Mouse (Mus musculus) kidney, embryonic 16.5 days (tissue): ENCODE results near the gene Pard3b. TPM values are rescaled to one million over a fixed set of nuclear protein-coding genes. Genes with fewer than 3 reads are reported as not detected.

ENCODE experiments used
- ATAC-seq: fragments of 200-750 bp; cut with Nextera tagmentation; 2 replicates; pipeline ENCODE4 v1.8.0; 2017; ENCODE audit warnings: moderate TSS enrichment; ENCODE audit not compliant: low FRiP score, low TSS enrichment
- H3K27ac ChIP-seq: fragments of 300-500 bp; sonication (generic); 2 replicates; pipeline ENCODE4 v1.5.1; 2014; ENCODE audit warnings: low read length
- H3K27me3 ChIP-seq: fragments of 300-500 bp; sonication (generic); 2 replicates; pipeline ENCODE4 v1.6.1; 2014; ENCODE audit warnings: low read length, control low read depth, mixed read lengths; ENCODE audit not compliant: insufficient read depth
- H3K36me3 ChIP-seq: fragments of 300-500 bp; sonication (generic); 2 replicates; pipeline ENCODE4 v1.6.1; 2014; ENCODE audit warnings: low read length, control low read depth, mixed read lengths; ENCODE audit not compliant: insufficient read depth
- H3K4me1 ChIP-seq: fragments of 300-500 bp; sonication (generic); 2 replicates; pipeline ENCODE4 v1.6.1; 2014; ENCODE audit warnings: low read length, control low read depth, mixed read lengths; ENCODE audit not compliant: insufficient read depth
- H3K4me2 ChIP-seq: fragments of 300-500 bp; sonication (generic); replicated peaks from 2 replicates; pipeline ENCODE4 v1.6.1; 2014; ENCODE audit warnings: low read depth, low read length
- H3K4me3 ChIP-seq: fragments of 300-500 bp; sonication (generic); 2 replicates; pipeline ENCODE4 v1.5.1; 2014; ENCODE audit warnings: mild to moderate bottlenecking, low read length
- H3K9ac ChIP-seq: fragments of 300-500 bp; sonication (generic); replicated peaks from 2 replicates; pipeline ENCODE4 v1.6.1; 2014; ENCODE audit warnings: low read length
- H3K9me3 ChIP-seq: fragments of 300-500 bp; sonication (generic); 2 replicates; pipeline ENCODE4 v1.6.1; 2016; ENCODE audit warnings: low read length, control low read depth
- WGBS: fragments of 180-500 bp; shearing (Covaris S2); extraction: QIAGEN DNeasy Blood & Tissue Kit; methylation state at CpG from one replicate; pipeline ENCODE4 v1.1.7; 2014; 5-methylcytosine and 5-hydroxymethylcytosine counted together
- polyA plus RNA-seq: library from polyadenylated mRNA; unstranded; fragments of >200 nt; fragmentation: Nextera tagmentation; extraction: Ambion mirVana; gene quantifications from 2 replicates; pipeline ENCODE4 v1.2.1, GENCODE M21; 2015

Pard3b gene
- polyA plus RNA-seq, 1 experiment from 2014 or later: 17.6 TPM

DNA sequence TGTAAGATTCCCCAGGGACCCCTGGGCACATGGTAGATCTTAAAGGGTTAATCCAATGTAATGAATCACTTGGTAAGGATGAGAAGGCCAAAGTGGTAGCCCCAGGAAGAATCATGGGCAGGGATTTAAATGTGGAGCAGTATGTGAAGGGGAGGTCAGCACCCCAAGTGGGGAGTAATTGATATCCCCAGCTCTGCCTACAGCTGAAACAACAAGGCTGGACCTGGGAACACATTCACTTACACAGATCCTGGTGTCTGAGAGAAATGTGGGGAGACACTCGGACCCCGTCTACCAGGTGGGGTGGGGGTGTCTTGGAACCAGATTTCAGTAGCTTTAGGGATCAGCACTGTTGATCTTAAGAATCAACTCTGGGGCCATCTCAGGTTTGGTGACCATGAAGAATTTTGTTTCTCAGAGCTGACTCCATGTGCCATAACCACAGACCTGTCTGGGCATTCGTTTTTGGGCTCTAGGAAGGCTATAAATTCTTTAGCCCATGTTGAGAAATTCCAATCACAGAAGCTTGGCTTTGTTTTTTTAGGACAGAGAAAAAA, 979.6 kb downstream of the Pard3b start:
- Histone ChIP-seq H3K36me3 (no peaks in the 10 kb centered on the region), H3K4me2 (no peak overlapping the region), H3K27ac (no peak overlapping the region), H3K4me1 (peaks cover 3% of the 10 kb centered on the region; the same call in 1 of the 2 replicates), H3K27me3 (no peaks in the 10 kb centered on the region), H3K4me3 (no peak overlapping the region), H3K9me3 (no peaks in the 10 kb centered on the region), H3K9ac (no peak overlapping the region)
- no peak for ATAC-seq
- WGBS: 12% methylated on average over 3 of the region's 3 CpGs

GRCm38 (mm10) chr1:62619456-62619855, 980.8 kb downstream of the Pard3b start:
- WGBS: 93% methylated on average over 5 of the region's 5 CpGs
- no peak overlapping the region for H3K9ac ChIP-seq
- no peak overlapping the region for H3K27ac ChIP-seq
- no peaks in the 10 kb centered on the region for H3K27me3 ChIP-seq
- H3K36me3 ChIP-seq: no peaks in the 10 kb centered on the region
- H3K4me3 ChIP-seq: no peak overlapping the region
- peaks cover 3% of the 10 kb centered on the region; the same call in 1 of the 2 replicates for H3K4me1 ChIP-seq
- no peak for ATAC-seq
- H3K9me3 ChIP-seq: no peaks in the 10 kb centered on the region
- H3K4me2 ChIP-seq: no peak overlapping the region

DNA sequence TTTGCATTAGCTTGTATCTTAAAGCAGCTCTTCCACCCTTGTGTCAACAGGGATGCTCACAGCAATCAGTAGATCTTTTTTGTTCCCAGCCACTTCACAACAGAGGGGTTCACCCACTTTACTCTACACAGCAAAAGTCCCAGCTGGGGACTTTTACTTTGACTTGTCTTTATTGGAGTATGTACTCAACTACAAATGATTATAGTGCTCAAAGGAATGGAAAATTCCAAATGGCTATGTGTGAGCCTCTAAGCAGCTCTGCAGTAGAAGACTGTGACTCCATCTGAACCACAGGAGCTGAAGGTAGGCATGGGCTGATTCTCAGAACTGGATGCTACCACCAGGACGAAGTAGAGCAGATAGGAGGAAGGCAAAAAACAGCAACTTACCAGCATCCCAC, 983.8 kb downstream of the Pard3b start:
- Histone ChIP-seq H3K36me3 (no peaks in the 10 kb centered on the region), H3K27ac (no peak overlapping the region), H3K27me3 (no peaks in the 10 kb centered on the region), H3K4me1 (peaks cover 3% of the 10 kb centered on the region; the same call in 1 of the 2 replicates), H3K4me3 (no peak overlapping the region), H3K4me2 (no peak overlapping the region), H3K9ac (no peak overlapping the region), H3K9me3 (no peaks in the 10 kb centered on the region)
- 91% methylated on average over 1 of the region's 1 CpGs for whole genome bisulfite sequencing
- ATAC-seq: no peak

DNA sequence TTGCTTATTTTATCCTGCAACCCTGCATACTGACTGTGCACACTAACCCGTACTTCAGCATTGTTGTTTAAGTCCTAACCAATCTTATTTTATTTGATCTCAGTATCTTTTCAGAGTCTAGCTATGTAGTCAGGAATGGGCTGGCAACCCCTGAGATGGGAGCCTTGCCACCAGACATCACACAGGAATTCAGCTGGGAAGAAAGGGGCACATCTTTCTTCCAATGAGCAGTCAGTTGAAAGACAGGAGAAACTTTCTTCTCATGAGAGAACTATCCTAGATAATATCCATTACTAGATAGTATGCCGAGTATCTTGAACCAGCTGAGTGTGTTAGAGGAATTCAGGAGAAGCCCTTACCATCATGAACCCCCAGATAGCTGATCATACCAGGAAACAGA, 985.5 kb downstream of the Pard3b start:
- no peaks in the 10 kb centered on the region for H3K9me3 ChIP-seq
- H3K27ac ChIP-seq: no peak overlapping the region
- H3K9ac ChIP-seq: no peak overlapping the region
- ATAC-seq: no peak
- no peak overlapping the region for H3K4me3 ChIP-seq
- H3K36me3 ChIP-seq: no peaks in the 10 kb centered on the region
- 93% methylated on average over 2 of the region's 2 CpGs for WGBS
- H3K4me1 ChIP-seq: no peaks in the 10 kb centered on the region
- no peak overlapping the region for H3K4me2 ChIP-seq
- H3K27me3 ChIP-seq: no peaks in the 10 kb centered on the region

- no peaks in the 10 kb centered on the region for H3K27me3 ChIP-seq
- no peaks in the 10 kb centered on the region for H3K4me1 ChIP-seq
- H3K9me3 ChIP-seq: no peaks in the 10 kb centered on the region
- H3K36me3 ChIP-seq: no peaks in the 10 kb centered on the region
- 72% methylated on average over 6 of the region's 6 CpGs for WGBS
- H3K9ac ChIP-seq: no peak overlapping the region
- no peak overlapping the region for H3K27ac ChIP-seq
- H3K4me3 ChIP-seq: no peak overlapping the region
- no peak overlapping the region for H3K4me2 ChIP-seq
- no peak for ATAC-seq
Observed at GRCm38 (mm10) chr1:62624836-62625235, 986.2 kb downstream of the Pard3b start.

DNA sequence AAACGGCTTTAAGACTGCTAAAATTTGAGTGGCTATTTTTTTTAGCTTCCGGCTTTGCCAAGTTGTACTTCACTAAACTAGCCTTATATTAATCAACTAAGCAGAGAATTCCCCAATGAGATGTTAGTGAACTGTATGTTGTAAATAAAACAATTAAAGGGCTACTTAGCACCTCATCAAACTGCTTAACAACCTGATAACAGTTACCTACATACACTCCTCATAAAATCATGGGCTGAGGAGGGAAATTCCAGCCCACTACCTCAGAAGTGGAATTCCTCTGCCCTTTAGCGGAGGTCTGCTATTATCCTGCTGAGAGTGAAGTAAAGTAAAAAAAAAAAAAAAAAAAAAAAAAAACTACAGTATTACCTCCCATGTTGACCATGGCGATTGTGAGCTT, 986.7 kb downstream of the Pard3b start:
- Histone ChIP-seq H3K27ac (no peak overlapping the region), H3K4me3 (no peak overlapping the region)

GRCm38 (mm10) chr1:62625819-62626505, 987.3 kb downstream of the Pard3b start:
- H3K36me3 ChIP-seq: no peaks in the 10 kb centered on the region
- H3K9ac ChIP-seq: no peak overlapping the region
- no peak overlapping the region for H3K4me2 ChIP-seq
- ATAC-seq: no peak
- no peaks in the 10 kb centered on the region for H3K4me1 ChIP-seq
- WGBS: 86% methylated on average over 10 of the region's 10 CpGs
- no peaks in the 10 kb centered on the region for H3K27me3 ChIP-seq
- H3K27ac ChIP-seq: no peak overlapping the region
- no peaks in the 10 kb centered on the region for H3K9me3 ChIP-seq
- H3K4me3 ChIP-seq: no peak overlapping the region

More for the DNA sequence above, 986.7 kb downstream of the Pard3b start:
- Histone ChIP-seq H3K4me2 (no peak overlapping the region), H3K9ac (no peak overlapping the region), H3K9me3 (no peaks in the 10 kb centered on the region), H3K36me3 (no peaks in the 10 kb centered on the region), H3K27me3 (no peaks in the 10 kb centered on the region), H3K4me1 (no peaks in the 10 kb centered on the region)
- WGBS: 52% methylated on average over 4 of the region's 4 CpGs
- ATAC-seq: no peak

GRCm38 (mm10) chr1:62629952-62630351, 991.3 kb downstream of the Pard3b start:
- Histone ChIP-seq H3K4me1 (no peaks in the 10 kb centered on the region), H3K9me3 (no peaks in the 10 kb centered on the region), H3K27ac (no peak overlapping the region), H3K9ac (no peak overlapping the region), H3K4me3 (no peak overlapping the region), H3K36me3 (no peaks in the 10 kb centered on the region), H3K27me3 (no peaks in the 10 kb centered on the region), H3K4me2 (no peak overlapping the region)
- 84% methylated on average over 1 of the region's 1 CpGs for WGBS
- no peak for ATAC-seq

DNA sequence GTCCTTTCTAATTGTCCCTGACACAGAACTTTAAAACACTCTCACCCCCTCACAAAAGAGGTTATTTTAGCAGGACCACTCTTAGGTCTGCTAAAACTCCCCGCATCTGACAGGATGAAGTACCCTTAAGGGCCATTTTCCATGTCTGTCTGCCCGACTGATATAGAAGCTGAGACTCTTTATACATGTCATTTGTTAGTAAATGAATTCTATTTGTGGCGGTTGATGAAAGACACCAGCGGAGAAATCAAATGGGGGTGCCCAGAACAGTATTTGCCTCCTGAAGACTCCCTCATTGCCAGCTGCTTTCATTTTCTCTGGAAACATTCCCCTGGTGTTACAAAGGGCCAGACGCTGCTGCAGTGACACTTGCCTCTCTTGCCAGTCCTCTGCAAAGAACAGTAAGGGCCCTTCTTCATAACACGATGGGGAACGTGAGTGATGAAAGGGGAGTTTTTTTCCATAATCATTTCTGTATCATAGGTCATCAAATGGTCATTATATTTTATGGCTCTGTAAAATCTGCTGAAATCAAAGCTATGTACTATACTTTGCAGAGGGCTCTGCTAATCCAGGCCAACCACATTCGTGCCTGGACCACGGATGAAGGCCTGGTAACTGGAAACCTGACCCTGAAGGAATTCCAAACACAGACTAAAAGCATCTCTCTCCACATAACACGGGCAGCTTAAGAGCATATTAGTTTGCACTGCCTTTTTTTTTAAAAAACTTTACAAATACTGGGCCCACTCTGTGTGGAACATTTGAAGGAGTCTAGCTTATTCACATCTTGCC, 993.1 kb downstream of the Pard3b start:
- H3K4me1 ChIP-seq: peaks cover 12% of the 10 kb centered on the region
- H3K4me2 ChIP-seq: no peak overlapping the region
- H3K9me3 ChIP-seq: no peaks in the 10 kb centered on the region
- WGBS: 60% methylated on average over 10 of the region's 10 CpGs
- no peaks in the 10 kb centered on the region for H3K27me3 ChIP-seq
- no peak for ATAC-seq
- no peak overlapping the region for H3K4me3 ChIP-seq
- no peaks in the 10 kb centered on the region for H3K36me3 ChIP-seq
- H3K27ac ChIP-seq: no peak overlapping the region
- no peak overlapping the region for H3K9ac ChIP-seq

GRCm38 (mm10) chr1:62632886-62633285, 994.3 kb downstream of the Pard3b start:
- no peak for ATAC-seq

More at GRCm38 (mm10) chr1:62632886-62633285, 994.3 kb downstream of the Pard3b start:
- 93% methylated on average over 2 of the region's 2 CpGs for WGBS
- Histone ChIP-seq H3K4me2 (no peak overlapping the region), H3K4me3 (no peak overlapping the region), H3K27me3 (no peaks in the 10 kb centered on the region), H3K27ac (no peak overlapping the region), H3K4me1 (peaks cover 20% of the 10 kb centered on the region), H3K9ac (no peak overlapping the region), H3K36me3 (no peaks in the 10 kb centered on the region), H3K9me3 (no peaks in the 10 kb centered on the region)
